Mouse (Mus musculus): ENCODE data around the gene Tspan10.

Gene Tspan10

GRCm38 (mm10) chr11:120453306-120453705, 10.9 kb downstream of the Tspan10 start, which contains the start of gene Pde6g:
Pde6g (minus strand) TSS chr11:120453500.
- in situ Hi-C loops (cut with MboI; ENCODE audit: unreplicated experiment in 2 of 2), result no loop called here

- in situ Hi-C loops (cut with MboI; ENCODE audit: unreplicated experiment in 2 of 2), result no loop called here
Measured at GRCm38 (mm10) chr11:120454965-120455364, 12.5 kb downstream of the Tspan10 start.

GRCm38 (mm10) chr11:120455413-120455812, 13.0 kb downstream of the Tspan10 start:
- in situ Hi-C loops (cut with MboI; ENCODE audit: unreplicated experiment in 2 of 2), result no loop called here

GRCm38 (mm10) chr11:120457370-120457769, 14.9 kb downstream of the Tspan10 start:
- in situ Hi-C loops (cut with MboI; ENCODE audit: unreplicated experiment in 2 of 2), result no loop called here

- in situ Hi-C loops (cut with MboI; ENCODE audit: unreplicated experiment in 2 of 2), result no loop called here
Measured at GRCm38 (mm10) chr11:120457772-120458751, 15.6 kb downstream of the Tspan10 start, which contains the start of the genes Oxld1 and Ccdc137. Oxld1 (minus strand) TSS chr11:120458068. Ccdc137 (plus strand) TSS chr11:120458115.

GRCm38 (mm10) chr11:120458847-120459597, 16.6 kb downstream of the Tspan10 start:
- in situ Hi-C loops (cut with MboI; ENCODE audit: unreplicated experiment in 2 of 2), result no loop called here

- in situ Hi-C loops (cut with MboI; ENCODE audit: unreplicated experiment in 2 of 2), result no loop called here
Measured at GRCm38 (mm10) chr11:120463536-120463935, 21.1 kb downstream of the Tspan10 start.

GRCm38 (mm10) chr11:120464365-120464764, 21.9 kb downstream of the Tspan10 start:
- in situ Hi-C loops (cut with MboI; ENCODE audit: unreplicated experiment in 2 of 2), result no loop called here

GRCm38 (mm10) chr11:120465521-120465920, 23.1 kb downstream of the Tspan10 start:
- in situ Hi-C loops (cut with MboI; ENCODE audit: unreplicated experiment in 2 of 2), result no loop called here

- in situ Hi-C loops (cut with MboI; ENCODE audit: unreplicated experiment in 2 of 2), result no loop called here
Measured at GRCm38 (mm10) chr11:120467051-120467735, 24.7 kb downstream of the Tspan10 start, which contains the start of gene Arl16. Arl16 (minus strand) TSS chr11:120467607.

- in situ Hi-C loops (cut with MboI; ENCODE audit: unreplicated experiment in 2 of 2), result no loop called here
Measured at GRCm38 (mm10) chr11:120467736-120468092, 25.3 kb downstream of the Tspan10 start.

- in situ Hi-C loops (cut with MboI; ENCODE audit: unreplicated experiment in 2 of 2), result no loop called here
Measured at GRCm38 (mm10) chr11:120472052-120472451, 29.6 kb downstream of the Tspan10 start.

GRCm38 (mm10) chr11:120483448-120483934, 41.0 kb downstream of the Tspan10 start:
- in situ Hi-C loops (cut with MboI; ENCODE audit: unreplicated experiment in 2 of 2), result loop anchor here (10.0 kb wide), 1 partner anchor 291 kb away; no protein-coding TSS in a partner anchor

GRCm38 (mm10) chr11:120484265-120484981, 42.0 kb downstream of the Tspan10 start, which contains the start of gene Mrpl12:
Mrpl12 (plus strand) TSS chr11:120484613.
- in situ Hi-C loops (cut with MboI; ENCODE audit: unreplicated experiment in 2 of 2), result loop anchor here (10.0 kb wide), 1 partner anchor 290 kb away; no protein-coding TSS in a partner anchor

- in situ Hi-C loops (cut with MboI; ENCODE audit: unreplicated experiment in 2 of 2), result loop anchor here (5.0 to 10.0 kb wide), 3 partner anchors 92 to 290 kb away; partner anchors contain the start of genes Cenpx (in 1 of the 2) and Lrrc45 (in 1 of the 2)
Measured at GRCm38 (mm10) chr11:120485251-120485650, 42.8 kb downstream of the Tspan10 start.

- in situ Hi-C loops (cut with MboI; ENCODE audit: unreplicated experiment in 2 of 2), result loop anchor here (5.0 to 10.0 kb wide), 3 partner anchors 89 to 286 kb away; partner anchors contain the start of genes Cenpx (in 1 of the 2) and Lrrc45 (in 1 of the 2)
Measured at GRCm38 (mm10) chr11:120488516-120488915, 46.1 kb downstream of the Tspan10 start.

GRCm38 (mm10) chr11:120489054-120489761, 46.8 kb downstream of the Tspan10 start:
- in situ Hi-C loops (cut with MboI; ENCODE audit: unreplicated experiment in 2 of 2), result loop anchor here (5.0 to 10.0 kb wide), 3 partner anchors 88 to 286 kb away; partner anchors contain the start of genes Cenpx (in 1 of the 2) and Lrrc45 (in 1 of the 2)

- in situ Hi-C loops (cut with MboI; ENCODE audit: unreplicated experiment in 2 of 2), result no loop called here
Measured at GRCm38 (mm10) chr11:120490291-120491046, 48.0 kb downstream of the Tspan10 start.
